Mouse (Mus musculus) thymus, adult 2 months (tissue): Measurements from ENCODE around the gene Dip2a. TPM values are rescaled to one million over a fixed set of nuclear protein-coding genes. Genes with fewer than 3 reads are reported as not detected.
A peak's percentile ranks its signal among the peaks of the same experiment; 100 is the strongest.

Experiments
- DNase-seq: peaks from one replicate; pipeline ENCODE4 v3.0.0; 2021
- H3K27ac ChIP-seq: fragments of 200-500 bp; 2 replicates; pipeline ENCODE4 v1.5.1; 2012; ENCODE audit warnings: low read length, control low read depth; ENCODE audit not compliant: control insufficient read depth, insufficient read depth
- H3K27me3 ChIP-seq: fragments of 200-500 bp; 2 replicates; pipeline ENCODE4 v1.6.1; 2012; ENCODE audit warnings: mild to moderate bottlenecking, low read length, moderate library complexity, mixed read lengths; ENCODE audit not compliant: control insufficient read depth, insufficient read depth
- H3K36me3 ChIP-seq: fragments of 200-500 bp; 2 replicates; pipeline ENCODE4 v1.6.1; 2012; ENCODE audit warnings: mild to moderate bottlenecking, low read length, moderate library complexity; ENCODE audit not compliant: control insufficient read depth, insufficient read depth
- H3K4me1 ChIP-seq: fragments of 200-500 bp; replicated peaks from 2 replicates; pipeline ENCODE4 v1.6.1; 2012; ENCODE audit warnings: low read length; ENCODE audit not compliant: control insufficient read depth, insufficient read depth
- H3K4me3 ChIP-seq: fragments of 200-500 bp; 2 replicates; pipeline ENCODE4 v1.5.1; 2012; ENCODE audit warnings: mild to moderate bottlenecking, low read length, control low read depth, moderate library complexity; ENCODE audit not compliant: control insufficient read depth, insufficient read depth
- CTCF ChIP-seq: fragments of 200-500 bp; IDR thresholded peaks from 2 replicates; pipeline ENCODE4 v1.5.1; 2012; ENCODE audit warnings: mild to moderate bottlenecking, control low read depth, low read length, moderate library complexity, borderline replicate concordance; ENCODE audit not compliant: control insufficient read depth, poor library complexity, insufficient read depth; ENCODE audit errors: extremely low read depth
- POLR2A ChIP-seq: fragments of 200-500 bp; IDR thresholded peaks from 2 replicates; pipeline ENCODE4 v1.6.1; 2012; ENCODE audit warnings: mild to moderate bottlenecking, low read length, control low read depth, moderate library complexity; ENCODE audit not compliant: control insufficient read depth, poor library complexity, insufficient read depth; ENCODE audit errors: extremely low read depth
- whole genome bisulfite sequencing: fragments of 180-500 bp; shearing (Covaris S2); methylation state at CpG from one replicate; pipeline ENCODE4 v1.1.7; 2018; 5-methylcytosine and 5-hydroxymethylcytosine counted together
- polyA plus RNA-seq: library from polyadenylated mRNA; depleted of rRNA; stranded (reverse); fragments of >200 nt; gene quantifications from 2 replicates; pipeline ENCODE4 v1.2.3, GENCODE M21; 2012

Gene Dip2a
- polyA plus RNA-seq, 1 experiment = 8.1 TPM

GRCm38 (mm10) chr10:76326304-76327006 lies 18.6 kb downstream of the Dip2a start:
- Histone ChIP-seq H3K27ac (no peak overlapping the region), H3K27me3 (no peaks in the 10 kb centered on the region), H3K36me3 (no peaks in the 10 kb centered on the region), H3K4me3 (no peak overlapping the region), H3K4me1 (no peaks in the 10 kb centered on the region)
- DNase-seq = peak; percentile 51
- TF ChIP-seq CTCF (no peak), POLR2A (no peak)
- WGBS = 77% methylated on average over 6 of the region's 6 CpGs

- TF ChIP-seq POLR2A (no peak), CTCF (no peak)
- no peaks in the 10 kb centered on the region for H3K4me1 ChIP-seq
- WGBS = 97% methylated on average over 12 of the region's 12 CpGs
- H3K27me3 ChIP-seq = no peaks in the 10 kb centered on the region
- no peak overlapping the region for H3K4me3 ChIP-seq
- no peaks in the 10 kb centered on the region for H3K36me3 ChIP-seq
- no peak overlapping the region for H3K27ac ChIP-seq
- DNase-seq = no peak
Measured at GRCm38 (mm10) chr10:76317623-76318022, 27.5 kb downstream of the Dip2a start.

GRCm38 (mm10) chr10:76316194-76316593 lies 28.9 kb downstream of the Dip2a start:
- H3K4me3 ChIP-seq = no peak overlapping the region
- H3K36me3 ChIP-seq = no peaks in the 10 kb centered on the region
- 81% methylated on average over 7 of the region's 7 CpGs for WGBS
- H3K27ac ChIP-seq = no peak overlapping the region
- no peaks in the 10 kb centered on the region for H3K27me3 ChIP-seq
- no peaks in the 10 kb centered on the region for H3K4me1 ChIP-seq
- TF ChIP-seq CTCF (no peak), POLR2A (no peak)
- DNase-seq = no peak

GRCm38 (mm10) chr10:76306738-76307137 lies 38.4 kb downstream of the Dip2a start:
- no peaks in the 10 kb centered on the region for H3K36me3 ChIP-seq
- H3K4me3 ChIP-seq = no peak overlapping the region
- 16% methylated on average over 9 of the region's 9 CpGs for WGBS
- no peak overlapping the region for H3K27ac ChIP-seq
- H3K4me1 ChIP-seq = peaks cover 6% of the 10 kb centered on the region
- no peak for DNase-seq
- TF ChIP-seq POLR2A (no peak), CTCF (no peak)
- H3K27me3 ChIP-seq = no peaks in the 10 kb centered on the region

DNA sequence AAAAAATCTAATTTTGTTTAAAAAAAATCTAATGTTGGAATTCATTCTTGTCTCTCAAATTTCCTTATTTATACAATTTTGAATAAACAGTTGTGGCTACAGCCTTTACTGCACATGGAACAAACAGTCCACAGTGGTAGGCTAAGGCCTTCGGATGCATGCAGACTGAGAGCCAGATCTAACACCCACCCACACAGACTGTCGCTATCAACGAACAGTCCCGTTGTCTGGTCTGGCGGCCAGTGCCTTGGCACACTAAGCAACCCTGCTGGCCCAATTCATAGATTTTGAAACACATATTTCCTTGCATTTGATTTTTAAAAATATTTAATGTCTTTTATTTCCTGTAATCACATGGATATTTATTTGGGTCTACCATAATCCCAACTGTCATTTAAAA lies 45.0 kb downstream of the Dip2a start:
- Histone ChIP-seq H3K4me3 (no peak overlapping the region), H3K27me3 (no peaks in the 10 kb centered on the region), H3K27ac (no peak overlapping the region), H3K4me1 (0 out of 2 replicates have a peak, but pooled peaks cover 9% of the 10 kb centered on the region), H3K36me3 (no peaks in the 10 kb centered on the region)
- 95% methylated on average over 5 of the region's 5 CpGs for WGBS
- DNase-seq = no peak
- TF ChIP-seq POLR2A (no peak), CTCF (no peak)

- Histone ChIP-seq H3K4me1 (no peaks in the 10 kb centered on the region), H3K27me3 (no peaks in the 10 kb centered on the region), H3K36me3 (no peaks in the 10 kb centered on the region), H3K27ac (no peak overlapping the region), H3K4me3 (no peak overlapping the region)
- TF ChIP-seq CTCF (no peak), POLR2A (no peak)
- DNase-seq = no peak
- 45% methylated on average over 4 of the region's 4 CpGs for WGBS
Measured at GRCm38 (mm10) chr10:76293222-76293621, 51.9 kb downstream of the Dip2a start.

GRCm38 (mm10) chr10:76289936-76290671 lies 55.0 kb downstream of the Dip2a start:
- H3K27me3 ChIP-seq = no peaks in the 10 kb centered on the region
- H3K36me3 ChIP-seq = no peaks in the 10 kb centered on the region
- no peak overlapping the region for H3K4me3 ChIP-seq
- H3K4me1 ChIP-seq = no peaks in the 10 kb centered on the region
- no peak for TF ChIP-seq CTCF
- no peak for TF ChIP-seq POLR2A
- WGBS = 87% methylated on average over 3 of the region's 3 CpGs
- DNase-seq = no peak
- H3K27ac ChIP-seq = no peak overlapping the region
